Comparison of ENCODE assay signal across 17 mouse cellular contexts in genomic region chr4:129854615-129855014, GRCm38 (mm10). TPM values are rescaled to one million over a fixed set of nuclear protein-coding genes. Genes with fewer than 3 reads are reported as not detected.
DNase-seq lines count a peak whose midpoint lies in the region; ATAC-seq and TF ChIP-seq lines count a peak whose summit lies in the region.
"Had no signal": no experiment of that assay in that cellular context is flagged by ENCODE, and none has a peak within 500 bp of the region (broad histone marks: within the 10 kb centered on the region; RNA-seq: fewer than 3 reads in every experiment).

No protein-coding gene starts in this region.

- H3K4me1 ChIP-seq in heart, embryonic 13.5 days, result peaks cover 20% of the 10 kb centered on the region
- H3K4me1 ChIP-seq in megakaryocyte, embryonic 14.5 days, result peaks cover 30% of the 10 kb centered on the region
- peaks cover 13% of the 10 kb centered on the region for H3K4me1 ChIP-seq in liver, postnatal 0 days (ENCODE audit: insufficient read depth)
- H3K4me1 ChIP-seq: lung, embryonic 15.5 days had no signal

- H3K9ac ChIP-seq in heart, embryonic 13.5 days, result 0 out of 2 replicates have a peak overlapping the region, but pooled peaks have one; percentile 10
- H3K9ac ChIP-seq in liver, postnatal 0 days (replicated peaks), result 0 out of 2 replicates have a peak overlapping the region, but pooled peaks have one; percentile 21
- H3K9ac ChIP-seq: limb, embryonic 13.5 days; lung, embryonic 15.5 days; neural tube, embryonic 15.5 days had no signal

- H3K4me3 ChIP-seq in heart, embryonic 13.5 days, result no peak overlapping the region
- peak overlapping the region; percentile 46 for H3K4me3 ChIP-seq in megakaryocyte, embryonic 14.5 days (replicated peaks)
- no peak overlapping the region for H3K4me3 ChIP-seq in liver, postnatal 0 days (ENCODE audit: low read depth, low read length)
- H3K4me3 ChIP-seq: limb, embryonic 13.5 days; lung, embryonic 15.5 days; neural tube, embryonic 15.5 days had no signal

- no peaks in the 10 kb centered on the region for H3K27me3 ChIP-seq in heart, embryonic 13.5 days (replicated peaks)
- no peaks in the 10 kb centered on the region for H3K27me3 ChIP-seq in megakaryocyte, embryonic 14.5 days (replicated peaks)
- no peaks in the 10 kb centered on the region for H3K27me3 ChIP-seq in liver, postnatal 0 days (ENCODE audit: insufficient read depth, low read length)
- H3K27me3 ChIP-seq: limb, embryonic 13.5 days; lung, embryonic 15.5 days; neural tube, embryonic 15.5 days had no signal

- no peak for ATAC-seq in heart, embryonic 13.5 days (ENCODE audit: extremely low read depth, insufficient number of reproducible peaks, low FRiP score, low TSS enrichment)
- no peak for ATAC-seq in megakaryocyte, adult 5-6 weeks (ENCODE audit: poor library complexity, severe bottlenecking)
- no peak for ATAC-seq in liver, postnatal 0 days

- TF ChIP-seq EP300 in liver, postnatal 0 days (IDR thresholded peaks at IDR 0.05; ENCODE audit: low read depth), result no peak

- DNase-seq in heart, adult 8-10 months (ENCODE audit: low spot score), result no peak
- peak; percentile 26 for DNase-seq in ZHBTc4 (ENCODE audit: low read depth, low spot score)
- DNase-seq in liver, postnatal 0 days, result no peak
- DNase-seq in spleen, postnatal 14 days (ENCODE audit: low spot score in 2 of 2), result no peak
- no peak for DNase-seq in spleen, postnatal 36 days (ENCODE audit: low spot score in 2 of 2)
- DNase-seq: cerebellum, postnatal 10 days; gastrocnemius, postnatal 10 days; heart, postnatal 14 days; spleen, adult 18-20 months; thymus, postnatal 14 days had no signal

- no peak for TF ChIP-seq CTCF in liver, postnatal 0 days (IDR thresholded peaks at IDR 0.05; ENCODE audit: low read depth)

- no peak overlapping the region for H3K4me2 ChIP-seq in heart, embryonic 13.5 days
- H3K4me2 ChIP-seq in liver, postnatal 0 days (ENCODE audit: low read depth, low read length), result no peak overlapping the region
- H3K4me2 ChIP-seq: limb, embryonic 13.5 days; lung, embryonic 15.5 days; neural tube, embryonic 15.5 days had no signal

- H3K9me3 ChIP-seq in heart, embryonic 13.5 days, result no peaks in the 10 kb centered on the region
- no peaks in the 10 kb centered on the region for H3K9me3 ChIP-seq in megakaryocyte, embryonic 14.5 days
- no peaks in the 10 kb centered on the region for H3K9me3 ChIP-seq in liver, postnatal 0 days (ENCODE audit: low read length)
- H3K9me3 ChIP-seq: limb, embryonic 13.5 days; lung, embryonic 15.5 days; neural tube, embryonic 15.5 days had no signal

- WGBS in heart, embryonic 13.5 days, result 49% methylated on average over 3 of the region's 3 CpGs
- 71% methylated on average over 3 of the region's 3 CpGs for WGBS in liver, postnatal 0 days (ENCODE audit: insufficient replicate concordance)

- H3K27ac ChIP-seq in heart, embryonic 13.5 days (replicated peaks), result peak overlapping the region; percentile 63
- H3K27ac ChIP-seq in liver, postnatal 0 days (ENCODE audit: low read depth), result no peak overlapping the region; the same call in 1 of the 2 replicates
- H3K27ac ChIP-seq: hindbrain, postnatal 0 days; limb, embryonic 13.5 days; lung, embryonic 15.5 days; neural tube, embryonic 15.5 days had no signal

- H3K36me3 ChIP-seq in heart, embryonic 13.5 days, result peaks cover 37% of the 10 kb centered on the region
- H3K36me3 ChIP-seq in megakaryocyte, embryonic 14.5 days (replicated peaks; ENCODE audit: low read length), result peaks cover 51% of the 10 kb centered on the region
- H3K36me3 ChIP-seq in liver, postnatal 0 days (replicated peaks; ENCODE audit: insufficient read depth, low read length), result peaks cover 6% of the 10 kb centered on the region
- H3K36me3 ChIP-seq: neural tube, embryonic 15.5 days had no signal

RNA-seq across cellular contexts. Expression of gene Ptp4a2, which starts 43.6 kb away (rescaled TPM):
- 326 and 374 TPM in 2 replicates for polyA plus RNA-seq in heart, embryonic 13.5 days (2015; fragmentation: Nextera tagmentation; extraction: Ambion mirVana)
- 100 to 1,000 TPM; 196 to 239 (median 228) TPM for total RNA-seq in heart, adult 8-10 months (2022)
- 14.5 and 30.1 TPM in 2 replicates for polyA plus RNA-seq in megakaryocyte, embryonic 14.5 days (2012; ENCODE audit: insufficient read depth, low replicate concordance)
- 363 and 365 TPM in 2 replicates for total RNA-seq in megakaryocyte, adult 5-6 weeks (2015)
- 430 and 463 TPM in 2 replicates for total RNA-seq in megakaryocyte, adult 5-6 weeks (2017)
- 198 and 205 TPM in 2 replicates for polyA plus RNA-seq in liver, postnatal 0 days (2015; fragmentation: Nextera tagmentation; extraction: Ambion mirVana)
